Mouse (Mus musculus) embryonic fibroblast, embryonic 13.5 days (primary cell): ENCODE measurements at regions not wholly inside any gene's neighbourhood (a gene's known extent, or its start where the extent isn't known, plus 50 kb on each side); places are given as distances from the start of the nearest gene placed in this dataset.

ENCODE experiments used
- H3K27ac ChIP-seq: 2 replicates; pipeline ENCODE4 v1.5.1; 2012; ENCODE audit warnings: low read length, control low read depth, inconsistent platforms; ENCODE audit not compliant: insufficient read depth
- H3K4me1 ChIP-seq: 2 replicates; pipeline ENCODE4 v1.6.1; 2011; ENCODE audit warnings: low read length; ENCODE audit not compliant: control insufficient read depth, insufficient read depth
- H3K4me3 ChIP-seq: 2 replicates; pipeline ENCODE4 v1.5.1; 2011; ENCODE audit warnings: mild to moderate bottlenecking, control low read depth, low read length; ENCODE audit not compliant: insufficient read depth
- CTCF ChIP-seq: IDR thresholded peaks from 2 replicates; pipeline ENCODE4 v1.5.1; 2011; ENCODE audit warnings: mild to moderate bottlenecking, control low read depth, low read length, moderate library complexity, borderline replicate concordance; ENCODE audit not compliant: insufficient read depth
- POLR2A ChIP-seq: IDR thresholded peaks from 2 replicates; pipeline ENCODE4 v1.6.1; 2011; ENCODE audit warnings: low read depth, mild to moderate bottlenecking, control low read depth, low read length, moderate library complexity

- TF ChIP-seq CTCF (no peak), POLR2A (no peak)
- Histone ChIP-seq H3K4me1 (no peaks in the 10 kb centered on the region), H3K4me3 (no peak overlapping the region), H3K27ac (no peak overlapping the region)
Measured at GRCm38 (mm10) chr10:37319746-37320430, 181.2 kb upstream of the Marcks start.

DNA sequence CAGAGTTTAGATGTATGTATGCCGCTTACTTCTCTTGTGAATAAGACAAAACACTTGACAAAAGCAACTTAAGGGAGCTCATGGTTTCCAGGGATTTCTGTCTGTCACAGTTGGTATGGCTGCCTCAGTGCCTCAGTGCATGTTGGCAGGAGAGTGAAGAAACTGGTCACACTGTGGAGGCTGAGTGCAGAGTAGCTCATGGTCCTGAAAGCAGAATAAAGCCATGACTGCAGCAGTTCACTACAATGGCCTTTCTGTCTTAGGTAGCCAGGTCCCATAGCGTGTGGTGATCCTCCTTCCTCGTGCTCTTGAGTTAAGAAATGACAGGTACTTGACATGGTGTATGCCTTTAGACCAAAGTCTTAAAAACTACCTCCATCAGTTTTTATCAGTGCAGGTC, 178.0 kb upstream of the Marcks start:
- TF ChIP-seq CTCF (no peak), POLR2A (no peak)
- no peaks in the 10 kb centered on the region for H3K4me1 ChIP-seq
- H3K4me3 ChIP-seq: no peak overlapping the region
- no peak overlapping the region for H3K27ac ChIP-seq

- no peak overlapping the region for H3K27ac ChIP-seq
- TF ChIP-seq CTCF: no peak
- TF ChIP-seq POLR2A: no peak
- H3K4me3 ChIP-seq: no peak overlapping the region
- no peaks in the 10 kb centered on the region for H3K4me1 ChIP-seq
Measured at GRCm38 (mm10) chr10:37315804-37316203, 177.1 kb upstream of the Marcks start.

GRCm38 (mm10) chr10:37314746-37315430, 176.2 kb upstream of the Marcks start:
- H3K4me1 ChIP-seq: no peaks in the 10 kb centered on the region
- H3K4me3 ChIP-seq: no peak overlapping the region
- TF ChIP-seq CTCF (no peak), POLR2A (no peak)
- H3K27ac ChIP-seq: peak overlapping the region; percentile 14; the same call in 1 of the 2 replicates

- H3K4me1 ChIP-seq: no peaks in the 10 kb centered on the region
- no peak for TF ChIP-seq CTCF
- TF ChIP-seq POLR2A: no peak
- no peak overlapping the region for H3K4me3 ChIP-seq
- no peak overlapping the region for H3K27ac ChIP-seq
Measured at GRCm38 (mm10) chr10:37313461-37313860, 174.7 kb upstream of the Marcks start.

GRCm38 (mm10) chr10:37310266-37310945, 171.7 kb upstream of the Marcks start:
- TF ChIP-seq POLR2A: no peak
- Histone ChIP-seq H3K27ac (no peak overlapping the region), H3K4me3 (no peak overlapping the region), H3K4me1 (no peaks in the 10 kb centered on the region)

DNA sequence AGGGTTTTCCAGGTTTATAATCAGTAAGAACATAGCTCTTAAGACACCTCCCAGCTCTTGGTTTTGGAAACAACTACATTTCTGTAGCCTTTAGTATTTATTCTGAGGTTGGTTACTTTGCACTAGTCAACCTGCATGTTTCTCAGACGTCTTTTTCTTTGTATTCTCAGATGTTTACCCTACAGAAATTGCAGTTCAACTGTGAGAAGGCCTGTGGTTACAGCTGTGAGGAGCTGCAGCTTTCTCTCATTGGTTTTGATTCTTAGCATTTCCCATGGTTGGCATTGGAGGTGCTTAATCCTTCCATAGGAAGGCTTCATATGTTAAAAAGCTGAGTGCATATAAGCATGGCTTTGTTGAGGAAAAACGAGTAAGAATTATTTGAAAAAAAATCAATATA, 165.9 kb upstream of the Marcks start:
- no peak overlapping the region for H3K4me3 ChIP-seq
- no peak overlapping the region for H3K27ac ChIP-seq
- no peak for TF ChIP-seq CTCF
- TF ChIP-seq POLR2A: no peak
- no peaks in the 10 kb centered on the region for H3K4me1 ChIP-seq

- no peak for TF ChIP-seq POLR2A
- no peaks in the 10 kb centered on the region for H3K4me1 ChIP-seq
- no peak overlapping the region for H3K27ac ChIP-seq
- no peak overlapping the region for H3K4me3 ChIP-seq
Measured at GRCm38 (mm10) chr10:37300181-37300889, 161.6 kb upstream of the Marcks start.

GRCm38 (mm10) chr10:37298689-37299421, 160.1 kb upstream of the Marcks start:
- H3K4me3 ChIP-seq: no peak overlapping the region
- H3K27ac ChIP-seq: no peak overlapping the region
- no peaks in the 10 kb centered on the region for H3K4me1 ChIP-seq
- TF ChIP-seq CTCF: no peak
- TF ChIP-seq POLR2A: no peak
